ENCODE assay signal across 24 mouse cellular contexts in genomic region chr2:102681351-102681750, GRCm38 (mm10). TPM values are rescaled to one million over a fixed set of nuclear protein-coding genes. Genes with fewer than 3 reads are reported as not detected.
A peak's percentile ranks its signal among the peaks of the same experiment; 100 is the strongest.
DNase-seq lines count a peak whose midpoint lies in the region; ATAC-seq and TF ChIP-seq lines count a peak whose summit lies in the region.
"Had no signal": no experiment of that assay in that cellular context is flagged by ENCODE, and none has a peak within 500 bp of the region (broad histone marks: within the 10 kb centered on the region; RNA-seq: fewer than 3 reads in every experiment).

No protein-coding gene starts in this region.

- H3K4me1 ChIP-seq in midbrain, postnatal 0 days (ENCODE audit: insufficient read depth, low read length): 0 out of 2 replicates have a peak, but pooled peaks cover 6% of the 10 kb centered on the region
- H3K4me1 ChIP-seq in midbrain, embryonic 11.5 days (ENCODE audit: control insufficient read depth, insufficient read depth, low read length): peaks cover 5% of the 10 kb centered on the region
- H3K4me1 ChIP-seq: heart, embryonic 13.5 days had no signal

- DNase-seq in cerebellum, postnatal 10 days: peak; percentile 68 to 75
- DNase-seq in cerebellum, adult 9-11 months: no peak
- DNase-seq in layer of hippocampus, adult 2 months (ENCODE audit: low spot score in 2 of 2): no peak
- no peak for DNase-seq in layer of hippocampus, postnatal 25 days (ENCODE audit: extremely low spot score in 1 of 2, low spot score in 1 of 2)
- peak; percentile 40 for DNase-seq in midbrain, postnatal 0 days (ENCODE audit: low spot score)
- no peak for DNase-seq in midbrain, embryonic 11.5 days (ENCODE audit: low spot score, missing footprints)
- DNase-seq: adrenal gland, adult 8-10 months; adrenal gland, postnatal 25 days; cerebellum, adult 11 months; gastrocnemius, postnatal 10 days; gastrocnemius, postnatal 36 days; heart, adult 2 months; heart, postnatal 14 days; heart, postnatal 4 days had no signal

- H3K9ac ChIP-seq in midbrain, postnatal 0 days (replicated peaks; ENCODE audit: low read length, poor library complexity, severe bottlenecking): no peak overlapping the region
- H3K9ac ChIP-seq in midbrain, embryonic 11.5 days (ENCODE audit: low read length): no peak overlapping the region
- H3K9ac ChIP-seq: forebrain, embryonic 13.5 days; heart, embryonic 13.5 days; hindbrain, embryonic 14.5 days had no signal

- H3K9me3 ChIP-seq in midbrain, postnatal 0 days (ENCODE audit: low read length): no peaks in the 10 kb centered on the region
- no peaks in the 10 kb centered on the region for H3K9me3 ChIP-seq in midbrain, embryonic 11.5 days (ENCODE audit: control insufficient read depth, low read length)
- H3K9me3 ChIP-seq: forebrain, embryonic 10.5 days; forebrain, embryonic 13.5 days; heart, embryonic 10.5 days; heart, embryonic 13.5 days had no signal

- no peak overlapping the region for H3K4me2 ChIP-seq in midbrain, postnatal 0 days (ENCODE audit: low read depth, low read length, poor library complexity, severe bottlenecking)
- no peak overlapping the region for H3K4me2 ChIP-seq in midbrain, embryonic 11.5 days
- H3K4me2 ChIP-seq: forebrain, embryonic 13.5 days; heart, embryonic 13.5 days; hindbrain, embryonic 14.5 days had no signal

- no peaks in the 10 kb centered on the region for H3K27me3 ChIP-seq in midbrain, postnatal 0 days (ENCODE audit: insufficient read depth, low read length)
- H3K27me3 ChIP-seq in midbrain, embryonic 11.5 days (ENCODE audit: control insufficient read depth, insufficient read depth, low read length): no peaks in the 10 kb centered on the region
- H3K27me3 ChIP-seq: forebrain, embryonic 13.5 days; heart, embryonic 13.5 days had no signal

- no peak overlapping the region for H3K4me3 ChIP-seq in layer of hippocampus, adult 2 months
- H3K4me3 ChIP-seq in midbrain, postnatal 0 days (ENCODE audit: low read depth, low read length): no peak overlapping the region
- H3K4me3 ChIP-seq in midbrain, embryonic 11.5 days (ENCODE audit: low read depth, low read length): no peak overlapping the region
- H3K4me3 ChIP-seq: forebrain, embryonic 10.5 days; forebrain, embryonic 13.5 days; heart, adult 2 months; heart, embryonic 10.5 days; heart, embryonic 13.5 days had no signal

- no peaks in the 10 kb centered on the region for H3K36me3 ChIP-seq in midbrain, postnatal 0 days (ENCODE audit: insufficient read depth, low read length)
- H3K36me3 ChIP-seq in midbrain, embryonic 11.5 days (ENCODE audit: control insufficient read depth, insufficient read depth, low read length): no peaks in the 10 kb centered on the region
- H3K36me3 ChIP-seq: forebrain, embryonic 10.5 days; heart, embryonic 10.5 days; heart, embryonic 13.5 days had no signal

- H3K27ac ChIP-seq in layer of hippocampus, adult 2 months: peak overlapping the region; percentile 52; the same call in 1 of the 2 replicates
- no peak overlapping the region for H3K27ac ChIP-seq in midbrain, postnatal 0 days (ENCODE audit: low read depth, low read length)
- H3K27ac ChIP-seq in midbrain, embryonic 11.5 days (ENCODE audit: low read depth, low read length): no peak overlapping the region
- H3K27ac ChIP-seq: forebrain, embryonic 10.5 days; heart, adult 2 months; heart, embryonic 10.5 days; heart, embryonic 13.5 days; hindbrain, embryonic 14.5 days; hindbrain, postnatal 0 days had no signal

- 87% methylated on average over 7 of the region's 7 CpGs for WGBS in midbrain, postnatal 0 days
- WGBS in midbrain, embryonic 11.5 days: 79% methylated on average over 7 of the region's 7 CpGs

- ATAC-seq in midbrain, postnatal 0 days (ENCODE audit: low FRiP score): no peak; the same call in 1 of the 2 replicates
- no peak for ATAC-seq in midbrain, embryonic 11.5 days (ENCODE audit: low FRiP score)
- ATAC-seq: activated CD4-positive, CD25-positive, alpha-beta regulatory T cell, adult 4 months; forebrain, embryonic 13.5 days; forebrain, embryonic 16.5 days; hindbrain, postnatal 0 days; inflammation-experienced regulatory T-cells, adult 6 months had no signal

- TF ChIP-seq CTCF in layer of hippocampus, adult 2 months (conservative IDR thresholded peaks at IDR 0.05): no peak
- TF ChIP-seq CTCF in midbrain, postnatal 0 days (IDR thresholded peaks at IDR 0.05): no peak

RNA-seq across cellular contexts. Expression of gene Slc1a2, which starts 22.9 kb away (rescaled TPM):
- 1,000 to 10,000 TPM; 1,761 to 1,800 TPM for total RNA-seq in layer of hippocampus, adult 2 months (2021)
- 1,000 to 10,000 TPM; 1,831 to 2,193 TPM for total RNA-seq in layer of hippocampus, postnatal 25 days (2021)
- 97.1 and 102 TPM in 2 replicates for total RNA-seq in midbrain, postnatal 0 days (2014; rRNA removed)
- 13.4 and 15.7 TPM in 2 replicates for polyA plus RNA-seq in midbrain, postnatal 0 days (2015; fragmentation: Nextera tagmentation; extraction: Ambion mirVana)
- polyA plus RNA-seq in midbrain, embryonic 11.5 days (2014; fragmentation: Nextera tagmentation; extraction: Ambion mirVana): 15.7 and 16.0 TPM in 2 replicates
- total RNA-seq: granulocyte monocyte progenitor cell, adult 5-6 weeks had no signal
- polyA plus RNA-seq: activated CD4-positive, CD25-positive, alpha-beta regulatory T cell, adult 4 months had no signal

Comparison
In these comparisons a context has a peak if more than half of its experiments do, and no peak if none do; other contexts are left out.
1. DNase-seq: peak in cerebellum, postnatal 10 days (2 of 2) and midbrain, postnatal 0 days (single experiment); none in cerebellum, adult 9-11 months (single experiment), layer of hippocampus, adult 2 months (0 of 2), layer of hippocampus, postnatal 25 days (0 of 2) and midbrain, embryonic 11.5 days (single experiment).
2. RNA of gene Slc1a2, which starts 22.9 kb away (total RNA-seq): 1,831 to 2,193 TPM in layer of hippocampus, postnatal 25 days and 1,761 to 1,800 TPM in layer of hippocampus, adult 2 months; 97.1 to 102 TPM in midbrain, postnatal 0 days; every median in the first group is over 10 times any median in the second.